ENCODE assay signal across 8 mouse cellular contexts in genomic region chr2:20443671-20444440, GRCm38 (mm10).
A peak's percentile ranks its signal among the peaks of the same experiment; 100 is the strongest.
DNase-seq lines count a peak whose midpoint lies in the region; ATAC-seq and TF ChIP-seq lines count a peak whose summit lies in the region.

No protein-coding gene starts in this region.

- H3K4me2 ChIP-seq in lung, embryonic 14.5 days, result peak overlapping the region; percentile 43; the same call in 1 of the 2 replicates
- H3K4me2 ChIP-seq in kidney, embryonic 16.5 days (replicated peaks; ENCODE audit: low read depth, low read length), result peak overlapping the region; percentile 12; the same call in 1 of the 2 replicates

- peaks cover 20% of the 10 kb centered on the region for H3K4me1 ChIP-seq in lung, embryonic 14.5 days (ENCODE audit: insufficient read depth)
- H3K4me1 ChIP-seq in heart, embryonic 10.5 days, result peaks cover 20% of the 10 kb centered on the region
- peaks cover 41% of the 10 kb centered on the region for H3K4me1 ChIP-seq in kidney, embryonic 16.5 days (ENCODE audit: insufficient read depth, low read length)
- H3K4me1 ChIP-seq in thymus, adult 2 months (replicated peaks; ENCODE audit: control insufficient read depth, insufficient read depth, low read length), result no peaks in the 10 kb centered on the region

- no peaks in the 10 kb centered on the region for H3K9me3 ChIP-seq in lung, embryonic 14.5 days (ENCODE audit: low read depth, low read length)
- H3K9me3 ChIP-seq in heart, embryonic 10.5 days, result no peaks in the 10 kb centered on the region
- no peaks in the 10 kb centered on the region for H3K9me3 ChIP-seq in kidney, embryonic 16.5 days (ENCODE audit: low read length)

- TF ChIP-seq POLR2A in thymus, adult 2 months (IDR thresholded peaks at IDR 0.05; ENCODE audit: control insufficient read depth, extremely low read depth, insufficient read depth, low read length, poor library complexity), result no peak

- H3K4me3 ChIP-seq in lung, embryonic 14.5 days (ENCODE audit: low read depth, low read length), result no peak overlapping the region
- H3K4me3 ChIP-seq in heart, embryonic 10.5 days, result no peak overlapping the region
- H3K4me3 ChIP-seq in kidney, embryonic 16.5 days (ENCODE audit: low read length), result no peak overlapping the region
- no peak overlapping the region for H3K4me3 ChIP-seq in thymus, adult 2 months (ENCODE audit: control insufficient read depth, insufficient read depth, low read length)

- WGBS in lung, embryonic 14.5 days, result 18% methylated on average over 10 of the region's 10 CpGs
- WGBS in heart, embryonic 10.5 days, result 42% methylated on average over 10 of the region's 10 CpGs
- 20% methylated on average over 10 of the region's 10 CpGs for WGBS in kidney, embryonic 16.5 days
- 85% methylated on average over 10 of the region's 10 CpGs for WGBS in thymus, adult 2 months

- ATAC-seq in lung, embryonic 14.5 days (ENCODE audit: insufficient read depth), result peak; percentile 78
- ATAC-seq in kidney, embryonic 16.5 days (ENCODE audit: low FRiP score, low TSS enrichment), result peak; percentile 62
- no peak for ATAC-seq in erythroid progenitor cell, adult 5-6 weeks (replicated peaks; ENCODE audit: low FRiP score, poor library complexity, severe bottlenecking)

- H3K36me3 ChIP-seq in lung, embryonic 14.5 days (ENCODE audit: insufficient read depth), result no peaks in the 10 kb centered on the region
- H3K36me3 ChIP-seq in heart, embryonic 10.5 days, result no peaks in the 10 kb centered on the region
- H3K36me3 ChIP-seq in kidney, embryonic 16.5 days (ENCODE audit: insufficient read depth, low read length), result no peaks in the 10 kb centered on the region
- H3K36me3 ChIP-seq in thymus, adult 2 months (ENCODE audit: control insufficient read depth, insufficient read depth, low read length), result no peaks in the 10 kb centered on the region

- peak overlapping the region; percentile 94 for H3K27ac ChIP-seq in lung, embryonic 14.5 days (ENCODE audit: low read depth)
- H3K27ac ChIP-seq in heart, embryonic 10.5 days, result peak overlapping the region; percentile 37; the same call in 1 of the 2 replicates
- peak overlapping the region; percentile 95 for H3K27ac ChIP-seq in kidney, embryonic 16.5 days (ENCODE audit: low read length)
- no peak overlapping the region for H3K27ac ChIP-seq in thymus, adult 2 months (ENCODE audit: control insufficient read depth, insufficient read depth, low read length)

- no peak overlapping the region for H3K9ac ChIP-seq in lung, embryonic 14.5 days
- peak overlapping the region; percentile 58 for H3K9ac ChIP-seq in kidney, embryonic 16.5 days (replicated peaks; ENCODE audit: low read length)

- no peaks in the 10 kb centered on the region for H3K27me3 ChIP-seq in lung, embryonic 14.5 days (ENCODE audit: insufficient read depth, low read length)
- no peaks in the 10 kb centered on the region for H3K27me3 ChIP-seq in heart, embryonic 10.5 days (ENCODE audit: insufficient read depth, poor library complexity, severe bottlenecking)
- H3K27me3 ChIP-seq in kidney, embryonic 16.5 days (ENCODE audit: insufficient read depth, low read length), result no peaks in the 10 kb centered on the region
- H3K27me3 ChIP-seq in thymus, adult 2 months (ENCODE audit: control insufficient read depth, insufficient read depth, low read length), result no peaks in the 10 kb centered on the region

- no peak for TF ChIP-seq CTCF in lung, embryonic 14.5 days (IDR thresholded peaks at IDR 0.05; ENCODE audit: low read depth)
- TF ChIP-seq CTCF in thymus, adult 2 months (IDR thresholded peaks at IDR 0.05; ENCODE audit: borderline replicate concordance, control insufficient read depth, extremely low read depth, insufficient read depth, low read length, poor library complexity), result no peak

- DNase-seq in lung, embryonic 14.5 days, result peak; percentile 84
- no peak for DNase-seq in lung, adult 18-20 months
- no peak for DNase-seq in heart, embryonic 10.5 days (ENCODE audit: low spot score)
- DNase-seq in retina, embryonic 14.5 days (ENCODE audit: low spot score), result peak; percentile 45
- DNase-seq in frontal cortex, postnatal 14 days (ENCODE audit: low spot score in 2 of 2), result no peak
- DNase-seq in thymus, adult 2 months, result no peak

Comparison
In these comparisons a context has a peak if more than half of its experiments do, and no peak if none do; other contexts are left out.
1. DNase-seq: peak in lung, embryonic 14.5 days (single experiment) and retina, embryonic 14.5 days (single experiment); none in lung, adult 18-20 months (0 of 2), heart, embryonic 10.5 days (single experiment), frontal cortex, postnatal 14 days (0 of 2) and thymus, adult 2 months (single experiment).